Mouse (Mus musculus) bone marrow macrophage, adult 2 months (primary cell): ENCODE data around the gene Aldh9a1.

Experiments
- CTCF ChIP-seq: IDR thresholded peaks from 2 replicates; pipeline ENCODE4 v1.5.1; 2012; ENCODE audit warnings: low read depth, mild to moderate bottlenecking, low read length, moderate library complexity
- POLR2A ChIP-seq: IDR thresholded peaks from 2 replicates; pipeline ENCODE4 v1.6.1; 2012; ENCODE audit warnings: mild to moderate bottlenecking, low read depth, low read length, borderline replicate concordance

GRCm38 (mm10) chr1:167391241-167391640 lies 41.5 kb downstream of the Aldh9a1 start:
- TF ChIP-seq CTCF: no peak
- TF ChIP-seq POLR2A: no peak
